ENCODE assay signal across 24 mouse cellular contexts in genomic region chr2:167576121-167576620, GRCm38 (mm10). TPM values are rescaled to one million over a fixed set of nuclear protein-coding genes. Genes with fewer than 3 reads are reported as not detected.
DNase-seq lines count a peak whose midpoint lies in the region.
"Had no signal": no experiment of that assay in that cellular context is flagged by ENCODE, and none has a peak within 500 bp of the region (broad histone marks: within the 10 kb centered on the region; RNA-seq: fewer than 3 reads in every experiment).

No protein-coding gene starts in this region.

- DNase-seq in 3134 (ENCODE audit: extremely low read depth, insufficient read length, low spot score) (peak; percentile 60), 3T3-L1 (ENCODE audit: low read depth, low spot score) (peak; percentile 76), NIH3T3 (ENCODE audit: low read depth) (peak; percentile 73)
- no peak for DNase-seq in limb, embryonic 10.5 days (ENCODE audit: low spot score)
- DNase-seq in layer of hippocampus, postnatal 25 days (ENCODE audit: extremely low spot score in 1 of 2, low spot score in 1 of 2) = no peak
- DNase-seq in lung, postnatal 4 days = no peak
- DNase-seq in cerebellum, adult 9-10 months = no peak
- no peak for DNase-seq in natural killer cell, adult 2 months (ENCODE audit: low spot score in 2 of 2)
- DNase-seq: adrenal gland, adult 2 months; adrenal gland, postnatal 10 days; adrenal gland, postnatal 25 days; cerebellum, adult 11-12 months; cerebellum, adult 2 months; cerebellum, adult 9-11 months; cerebellum, postnatal 14 days; cerebellum, postnatal 36 days; embryo, embryonic 11 days; forebrain, postnatal 0 days had no signal

- no peaks in the 10 kb centered on the region for H3K9me3 ChIP-seq in limb, embryonic 10.5 days (replicated peaks)
- H3K9me3 ChIP-seq: embryonic facial prominence, embryonic 12.5 days; forebrain, embryonic 13.5 days; forebrain, embryonic 15.5 days; G1E had no signal

- no peaks in the 10 kb centered on the region for H3K27me3 ChIP-seq in limb, embryonic 10.5 days (ENCODE audit: low read depth, poor library complexity, severe bottlenecking)
- H3K27me3 ChIP-seq: CH12.LX; embryonic facial prominence, embryonic 12.5 days; forebrain, embryonic 13.5 days; forebrain, embryonic 15.5 days had no signal

- H3K27ac ChIP-seq in limb, embryonic 10.5 days = peak overlapping the region; percentile 37
- H3K27ac ChIP-seq: embryonic facial prominence, embryonic 12.5 days; forebrain, embryonic 13.5 days; forebrain, embryonic 15.5 days had no signal

- WGBS in limb, embryonic 10.5 days = 84% methylated on average over 8 of the region's 8 CpGs

- H3K4me3 ChIP-seq in limb, embryonic 10.5 days = no peak overlapping the region
- H3K4me3 ChIP-seq: embryonic facial prominence, embryonic 12.5 days; forebrain, embryonic 13.5 days; forebrain, embryonic 15.5 days had no signal

- H3K36me3 ChIP-seq in limb, embryonic 10.5 days = no peaks in the 10 kb centered on the region
- H3K36me3 ChIP-seq: embryonic facial prominence, embryonic 12.5 days; forebrain, embryonic 15.5 days; G1E had no signal

- peaks cover 34% of the 10 kb centered on the region for H3K4me1 ChIP-seq in limb, embryonic 10.5 days
- H3K4me1 ChIP-seq: forebrain, embryonic 13.5 days; forebrain, embryonic 15.5 days had no signal

RNA-seq across cellular contexts. Expression of gene Snai1, which starts 38.2 kb away (rescaled TPM):
- polyA plus RNA-seq in limb, embryonic 10.5 days (2016; fragmentation: Nextera tagmentation; extraction: Ambion mirVana) = 94.9 and 118 TPM in 2 replicates
- under 1 TPM; 0.27 to 0.75 TPM for total RNA-seq in layer of hippocampus, postnatal 25 days (2021)
- total RNA-seq: common myeloid progenitor, adult 5-6 weeks; G1E had no signal
- polyA plus RNA-seq: G1E had no signal

RNA-seq across cellular contexts. Expression of gene Ube2v1, which starts 55.7 kb away (rescaled TPM):
- 375 and 404 TPM in 2 replicates for polyA plus RNA-seq in limb, embryonic 10.5 days (2016; fragmentation: Nextera tagmentation; extraction: Ambion mirVana)
- total RNA-seq in layer of hippocampus, postnatal 25 days (2021) = 100 to 1,000 TPM; 213 to 235 TPM

Comparison
In these comparisons a context has a peak if more than half of its experiments do, and no peak if none do; other contexts are left out.
1. DNase-seq: peak in 3134 (single experiment), 3T3-L1 (single experiment) and NIH3T3 (single experiment); none in limb, embryonic 10.5 days (single experiment), layer of hippocampus, postnatal 25 days (0 of 2), lung, postnatal 4 days (0 of 2), cerebellum, adult 9-10 months (single experiment) and natural killer cell, adult 2 months (0 of 2).